Mouse (Mus musculus): Measurements from ENCODE around the gene Map3k9.

Gene Map3k9

DNA sequence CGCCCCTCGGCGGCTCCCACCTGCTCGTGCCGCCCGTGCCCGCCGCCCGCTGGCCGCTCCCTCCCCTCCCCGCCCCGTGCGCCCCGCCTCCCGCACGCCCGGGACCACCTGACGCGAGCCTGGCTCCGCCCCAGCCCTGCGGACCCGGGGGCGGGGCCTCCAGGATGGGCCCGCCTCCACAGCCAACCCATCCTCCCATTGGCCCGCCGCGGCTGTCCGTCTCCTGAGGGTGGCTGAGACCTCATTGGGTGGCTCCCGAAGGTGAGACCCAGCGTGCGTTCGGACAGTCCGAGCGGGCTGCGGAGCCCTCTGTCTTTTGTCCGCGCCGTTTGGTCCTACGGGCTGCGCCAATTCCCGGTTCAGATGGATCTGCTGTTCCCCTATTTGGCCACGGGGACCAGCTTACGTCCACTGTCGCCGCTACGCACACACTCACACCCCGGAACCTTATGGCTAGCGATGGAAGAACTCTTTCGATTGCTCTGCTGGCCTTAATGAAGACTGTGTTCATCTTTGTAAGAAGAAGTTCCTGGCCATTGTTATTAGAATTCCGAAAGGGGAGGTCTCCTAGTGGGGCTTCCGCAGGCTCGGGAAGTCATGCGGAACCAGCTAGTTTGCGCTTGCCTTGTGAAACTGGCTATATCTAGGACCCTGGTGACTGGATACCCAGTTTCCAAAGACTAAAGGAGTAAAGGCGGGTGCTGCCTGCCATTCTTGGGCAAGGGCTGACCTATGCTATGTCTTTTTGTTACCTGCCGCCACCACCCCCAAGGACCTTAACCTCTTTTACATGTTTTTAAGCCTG, at the start of gene Map3k9:
Gene Map3k9, minus strand, starts transcription at position 71 of the 805 bp plus-strand sequence.
- DNase-seq: peak; percentile 98 to 99

GRCm38 (mm10) chr12:81828355-81828754, 47.4 kb upstream of the Map3k9 start:
- DNase-seq: no peak

- peak; percentile 71 to 78 for DNase-seq
Observed at GRCm38 (mm10) chr12:81822778-81823480, 42.0 kb upstream of the Map3k9 start.

DNA sequence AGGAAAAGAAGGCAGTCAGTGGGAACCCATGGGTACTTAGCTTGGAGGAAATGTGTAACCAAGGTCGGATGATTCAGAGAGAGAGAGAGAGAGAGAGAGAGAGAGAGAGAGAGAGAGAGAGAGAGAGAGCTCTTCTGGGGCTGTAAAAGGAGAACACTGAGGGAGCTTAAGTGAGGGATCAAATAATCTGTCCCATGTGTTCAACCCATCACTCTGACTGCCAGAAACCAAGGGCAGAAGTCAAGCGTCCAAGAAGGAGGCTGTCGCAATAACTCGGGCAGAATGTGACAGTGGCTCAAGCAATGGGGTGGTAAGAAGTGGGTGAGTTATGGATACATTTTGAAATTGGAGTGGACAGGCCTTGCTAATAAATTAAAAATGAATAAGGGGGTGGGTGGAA, 41.2 kb upstream of the Map3k9 start:
- DNase-seq: no peak

DNA sequence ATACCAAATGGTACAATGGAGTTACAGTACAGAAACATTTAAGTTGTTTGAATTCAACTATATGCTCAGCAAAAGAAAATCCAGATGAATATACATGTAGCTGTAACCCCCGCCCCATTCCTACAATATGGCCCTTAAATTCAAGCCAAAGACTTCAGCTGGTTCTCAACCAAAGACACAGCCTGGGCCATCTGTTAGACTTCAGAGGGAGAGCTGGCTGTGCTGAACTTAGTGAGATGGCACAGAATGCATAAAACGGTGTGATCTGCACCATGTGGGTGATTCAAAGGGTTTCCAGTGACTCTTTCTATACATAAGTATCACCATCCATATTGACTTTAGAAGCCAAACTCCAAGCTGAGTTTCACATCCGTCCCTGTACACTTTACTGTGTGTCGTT, 39.7 kb upstream of the Map3k9 start:
- peak; percentile 46 to 62 for DNase-seq

- no peak for DNase-seq
Observed at GRCm38 (mm10) chr12:81817126-81817505, 36.1 kb upstream of the Map3k9 start.

- DNase-seq: no peak
Observed at GRCm38 (mm10) chr12:81816330-81817125, 35.6 kb upstream of the Map3k9 start.

GRCm38 (mm10) chr12:81814742-81815141, 33.8 kb upstream of the Map3k9 start:
- no peak for DNase-seq

- no peak for DNase-seq
Observed at GRCm38 (mm10) chr12:81810417-81810816, 29.4 kb upstream of the Map3k9 start.

DNA sequence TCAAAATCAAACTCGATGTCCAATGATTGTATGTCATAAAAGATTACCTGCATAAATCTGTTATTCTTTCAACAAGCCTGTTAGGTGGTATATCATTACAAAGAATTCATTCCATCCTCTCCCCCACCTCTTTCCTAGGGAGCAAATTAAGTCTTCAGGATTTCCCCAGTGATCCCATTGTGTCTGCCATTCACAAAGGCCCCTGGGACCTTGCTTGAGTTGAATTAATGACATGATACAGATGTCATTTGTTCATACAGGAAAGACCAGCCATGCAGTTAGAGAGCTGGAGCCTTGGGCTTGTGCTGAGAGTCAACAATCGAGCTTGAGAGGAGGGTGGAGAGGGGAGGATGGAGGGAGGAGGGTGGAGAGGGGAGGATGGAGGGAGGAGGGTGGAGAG, 27.6 kb upstream of the Map3k9 start:
- no peak for DNase-seq

- peak; percentile 36 to 41 for DNase-seq
Observed at GRCm38 (mm10) chr12:81807953-81808352, 27.0 kb upstream of the Map3k9 start.

DNA sequence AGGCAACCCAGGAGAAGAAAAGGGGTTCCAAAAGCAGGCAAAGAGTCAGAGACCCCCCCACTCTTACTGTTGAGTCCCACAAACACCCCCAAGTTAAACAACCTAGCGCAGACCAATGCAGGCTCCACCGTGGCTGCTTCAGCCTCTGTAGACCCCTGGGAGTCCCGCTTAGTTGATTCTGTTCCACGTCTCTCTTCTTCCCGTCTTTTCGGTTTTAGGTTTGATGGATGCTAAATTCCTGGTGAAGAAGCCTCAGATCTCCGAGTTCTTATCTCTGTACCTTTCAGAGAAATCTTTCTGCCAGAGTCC, 26.5 kb upstream of the Map3k9 start:
- no peak for DNase-seq

GRCm38 (mm10) chr12:81806759-81807528, 26.0 kb upstream of the Map3k9 start:
- peak; percentile 78 to 87 for DNase-seq

DNA sequence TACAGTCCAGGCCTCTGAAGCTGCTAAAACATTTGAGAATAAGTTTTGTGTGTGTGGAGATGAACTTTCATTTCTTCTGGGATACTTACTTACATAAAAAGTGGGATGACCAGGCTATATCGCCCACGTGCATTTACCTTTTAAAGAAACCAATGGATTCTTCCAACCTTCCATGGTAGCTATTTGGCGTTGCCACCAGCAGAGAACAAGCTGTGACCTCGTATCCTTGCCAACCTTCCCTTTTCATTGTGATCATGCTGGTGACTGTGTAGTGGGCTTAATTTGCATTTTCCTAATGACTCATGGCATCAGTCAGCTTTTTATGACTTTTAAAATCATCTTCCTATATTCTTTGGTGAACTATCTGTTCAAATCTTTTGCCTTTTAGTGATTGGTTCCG, 25.1 kb upstream of the Map3k9 start:
- DNase-seq: peak in 1 of 2 experiments; percentile 52

DNA sequence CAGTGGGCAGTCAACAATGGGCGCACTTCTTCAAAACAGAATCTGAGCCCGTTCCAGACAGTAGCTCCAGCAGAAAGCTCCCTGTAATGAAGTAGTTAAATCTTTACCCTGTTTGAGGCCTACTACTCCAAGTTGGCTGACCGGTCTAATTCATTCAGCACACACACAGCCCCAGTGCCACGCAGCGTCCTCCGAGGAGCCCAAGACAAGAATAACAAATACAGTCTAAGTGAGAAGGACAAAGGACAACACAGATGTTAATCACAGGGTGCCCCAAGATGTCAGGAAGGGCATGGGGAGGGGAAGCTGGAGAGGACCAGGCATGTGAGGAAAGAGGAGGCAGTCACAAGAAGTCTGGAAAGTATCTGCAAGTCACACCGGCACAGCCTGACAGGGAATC, 22.8 kb upstream of the Map3k9 start:
- DNase-seq: no peak

DNA sequence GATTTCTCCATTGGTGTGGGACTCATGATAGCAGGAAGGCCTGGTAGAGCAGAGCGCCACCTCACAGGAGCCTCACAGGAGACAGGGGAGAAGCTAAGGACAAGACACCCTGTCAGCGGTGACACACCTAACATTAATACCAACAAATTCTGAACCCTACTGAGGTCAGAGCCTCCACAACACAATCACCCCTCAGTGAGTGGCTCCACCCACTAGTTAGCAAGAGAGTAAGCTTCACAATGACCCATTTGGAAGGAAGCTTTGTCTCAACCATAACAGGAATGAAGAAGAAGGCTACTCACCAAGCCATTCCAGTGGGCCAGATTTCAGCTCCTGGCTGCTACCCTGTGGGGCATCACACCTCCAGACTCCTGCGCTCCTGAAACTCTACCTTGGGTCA, 22.0 kb upstream of the Map3k9 start:
- no peak for DNase-seq

- DNase-seq: no peak
Observed at GRCm38 (mm10) chr12:81801134-81801533, 20.2 kb upstream of the Map3k9 start.

DNA sequence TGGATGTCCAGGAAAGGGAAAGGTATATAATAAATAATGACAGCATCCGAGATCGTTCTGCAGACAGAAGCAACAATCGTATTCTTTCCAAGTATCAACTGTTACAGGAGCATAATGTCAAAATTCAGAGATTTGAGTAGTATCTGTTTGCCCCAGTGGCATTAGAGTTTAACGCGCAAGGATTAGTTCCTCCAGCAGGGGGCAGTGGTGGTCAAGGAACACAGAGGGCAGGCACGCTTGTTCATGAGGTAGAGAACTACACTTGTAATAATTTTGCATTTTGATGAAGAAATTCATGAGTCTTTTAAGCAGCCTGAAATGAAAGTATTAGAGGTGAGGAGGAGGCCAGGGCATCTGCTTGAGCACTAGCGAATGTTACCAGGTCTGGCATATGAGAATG, 15.6 kb upstream of the Map3k9 start:
- DNase-seq: peak; percentile 85 to 92

DNA sequence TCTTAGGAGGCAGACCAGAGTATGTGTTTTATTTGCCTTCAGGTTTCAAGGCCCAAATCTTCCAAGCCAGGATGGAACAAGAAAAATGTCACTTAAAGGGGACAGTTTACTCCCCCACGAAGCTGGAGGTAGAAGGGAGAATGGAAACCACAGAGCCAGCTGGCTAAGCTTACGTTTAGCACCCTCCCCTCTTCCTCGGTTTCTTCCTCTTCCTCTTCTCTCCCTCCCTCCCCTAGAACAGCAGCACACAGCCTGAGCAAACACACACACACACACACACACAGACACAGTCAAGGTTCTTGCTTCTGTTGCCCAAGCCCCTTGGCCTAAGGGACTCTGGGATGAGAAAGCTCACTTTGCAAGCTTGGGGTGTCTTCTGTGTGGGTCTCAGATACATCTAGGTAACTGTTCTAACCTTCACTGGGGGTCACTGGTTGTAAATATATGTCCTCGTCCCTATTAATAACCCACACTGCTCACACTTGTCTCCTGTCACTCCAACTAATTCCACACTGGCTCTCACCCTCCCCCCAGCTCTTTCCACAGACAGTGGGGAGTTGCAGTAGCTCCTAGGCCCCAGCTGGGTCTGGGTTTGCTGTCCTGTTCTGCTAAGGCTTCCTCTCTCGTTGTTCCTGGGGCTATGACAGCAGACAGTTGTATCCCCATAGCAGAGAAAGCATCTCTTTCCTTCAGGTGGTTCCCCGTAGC, 11.7 kb upstream of the Map3k9 start:
- DNase-seq: no peak

DNA sequence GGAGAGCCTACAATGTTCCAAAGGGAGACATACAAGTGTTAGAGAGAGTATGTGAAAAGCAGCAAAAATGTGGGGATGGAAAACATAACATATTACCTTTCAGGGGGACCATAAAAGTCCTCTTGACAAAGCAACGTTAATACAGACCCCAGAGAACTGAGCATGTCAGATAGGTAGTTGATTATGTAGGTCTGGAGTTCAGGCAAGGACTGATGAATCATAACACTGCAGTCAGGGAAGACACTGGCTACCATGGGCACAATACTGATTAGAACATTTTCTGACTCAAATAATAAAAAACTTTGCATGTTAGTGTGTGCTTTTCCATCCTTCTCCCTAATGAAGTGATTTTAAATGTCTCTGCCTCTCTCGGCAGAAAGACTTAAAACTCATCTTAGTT, 8.5 kb upstream of the Map3k9 start:
- DNase-seq: no peak

DNA sequence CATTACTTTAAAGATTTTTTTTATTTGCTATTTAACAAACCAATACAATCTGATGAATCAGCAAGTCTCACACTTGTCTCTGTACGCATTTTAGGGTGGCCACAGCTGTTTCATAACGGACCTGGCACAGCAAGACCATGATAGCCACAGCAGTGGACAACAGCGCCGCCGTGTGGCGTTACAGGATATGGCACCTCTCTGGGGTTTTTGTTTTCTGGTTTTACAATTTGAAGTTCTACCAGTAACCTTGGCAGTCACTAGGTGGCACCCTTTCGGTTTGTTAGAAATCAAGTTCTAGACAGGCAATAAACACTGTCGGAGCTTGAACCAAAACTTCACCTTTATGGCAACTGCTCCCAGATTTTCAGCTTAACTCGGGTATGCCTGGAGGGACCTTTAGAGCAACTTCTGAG, 7.7 kb upstream of the Map3k9 start:
- DNase-seq: peak; percentile 95

DNA sequence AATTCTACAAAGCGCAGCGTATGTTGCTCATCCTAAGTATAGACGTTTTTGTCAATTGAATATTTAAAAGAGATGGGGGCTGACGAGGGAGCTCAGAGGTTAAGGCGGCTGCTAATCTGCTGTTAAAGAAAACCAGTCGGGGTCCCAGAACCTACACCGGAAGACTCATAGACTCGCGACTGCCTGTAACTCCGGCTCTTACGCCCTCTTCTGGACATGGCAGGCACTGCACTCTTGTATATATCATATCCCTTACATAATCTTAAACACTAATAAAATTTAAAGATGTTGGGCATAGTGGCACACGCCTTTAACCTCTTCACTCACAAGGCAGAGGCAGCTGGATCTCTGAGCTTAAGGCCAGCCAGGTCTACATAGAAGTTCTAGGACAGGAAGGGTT, 6.3 kb upstream of the Map3k9 start:
- no peak for DNase-seq

Measured in cerebellum, postnatal 25 days (tissue).